Mouse (Mus musculus) heart, embryonic 12.5 days (tissue): ENCODE measurements around the gene Pou2f3. TPM values are rescaled to one million over a fixed set of nuclear protein-coding genes. Genes with fewer than 3 reads are reported as not detected.

Experiments used
- ATAC-seq: fragments of 200-750 bp; cut with Nextera tagmentation; 2 replicates; pipeline ENCODE4 v1.8.0; 2017; ENCODE audit warnings: moderate TSS enrichment, moderate library complexity; ENCODE audit not compliant: insufficient number of reproducible peaks, low FRiP score
- H3K27ac ChIP-seq: fragments of 300-500 bp; sonication (generic); 2 replicates; pipeline ENCODE4 v1.5.1; 2016; ENCODE audit warnings: mild to moderate bottlenecking, moderate library complexity; ENCODE audit not compliant: poor library complexity, severe bottlenecking
- H3K27me3 ChIP-seq: fragments of 300-500 bp; sonication (generic); replicated peaks from 2 replicates; pipeline ENCODE4 v1.6.1; 2016; ENCODE audit warnings: mild to moderate bottlenecking, moderate library complexity
- H3K36me3 ChIP-seq: fragments of 300-500 bp; sonication (generic); 2 replicates; pipeline ENCODE4 v1.6.1; 2016; ENCODE audit warnings: mild to moderate bottlenecking, moderate library complexity
- H3K4me1 ChIP-seq: fragments of 300-500 bp; sonication (generic); replicated peaks from 2 replicates; pipeline ENCODE4 v1.6.1; 2016; ENCODE audit warnings: mild to moderate bottlenecking
- H3K4me2 ChIP-seq: fragments of 300-500 bp; sonication (generic); 2 replicates; pipeline ENCODE4 v1.6.1; 2016; ENCODE audit warnings: mild to moderate bottlenecking, moderate library complexity
- H3K4me3 ChIP-seq: fragments of 300-500 bp; sonication (generic); 2 replicates; pipeline ENCODE4 v1.5.1; 2016; ENCODE audit warnings: mild to moderate bottlenecking
- H3K9ac ChIP-seq: fragments of 300-500 bp; sonication (generic); 2 replicates; pipeline ENCODE4 v1.6.1; 2016; ENCODE audit warnings: mild to moderate bottlenecking, moderate library complexity
- H3K9me3 ChIP-seq: fragments of 300-500 bp; sonication (generic); replicated peaks from 2 replicates; pipeline ENCODE4 v1.6.1; 2016; ENCODE audit warnings: mild to moderate bottlenecking, moderate library complexity
- WGBS: fragments of 180-500 bp; shearing (Covaris S2); methylation state at CpG from one replicate; pipeline ENCODE4 v1.1.7; 2016; 5-methylcytosine and 5-hydroxymethylcytosine counted together
- polyA plus RNA-seq: library from polyadenylated mRNA; unstranded; fragments of >200 nt; fragmentation: Nextera tagmentation; extraction: Ambion mirVana; gene quantifications from 2 replicates; pipeline ENCODE4 v1.2.1, GENCODE M21; 2016

Gene Pou2f3
- polyA plus RNA-seq, 1 experiment from 2014 or later = not detected

DNA sequence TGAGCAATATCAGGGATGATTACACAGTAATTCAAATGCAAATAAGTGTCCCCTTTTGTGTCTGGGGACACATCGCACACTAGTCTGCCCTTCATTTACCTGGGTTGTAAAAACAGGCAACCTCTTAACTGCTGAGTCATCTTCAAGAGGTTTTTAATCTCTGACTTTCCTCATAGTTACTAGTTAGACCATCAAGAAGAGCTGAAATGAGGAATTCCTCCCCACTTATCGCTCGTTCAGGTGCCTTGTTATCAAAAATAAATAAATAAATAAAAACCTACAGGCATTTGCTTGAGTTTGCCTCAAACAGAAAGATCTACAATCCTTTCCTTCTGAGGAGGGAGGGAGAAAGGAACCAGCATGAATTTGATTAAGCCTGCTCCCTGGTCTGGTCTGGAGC is 101.4 kb downstream of the Pou2f3 start:
- H3K27me3 ChIP-seq = no peaks in the 10 kb centered on the region
- H3K27ac ChIP-seq = no peak overlapping the region
- 74% methylated on average over 3 of the region's 3 CpGs for WGBS
- no peaks in the 10 kb centered on the region for H3K9me3 ChIP-seq
- H3K36me3 ChIP-seq = peaks cover 19% of the 10 kb centered on the region
- peaks cover 12% of the 10 kb centered on the region for H3K4me1 ChIP-seq
- H3K4me3 ChIP-seq = no peak overlapping the region
- no peak for ATAC-seq
- H3K9ac ChIP-seq = no peak overlapping the region
- no peak overlapping the region for H3K4me2 ChIP-seq

DNA sequence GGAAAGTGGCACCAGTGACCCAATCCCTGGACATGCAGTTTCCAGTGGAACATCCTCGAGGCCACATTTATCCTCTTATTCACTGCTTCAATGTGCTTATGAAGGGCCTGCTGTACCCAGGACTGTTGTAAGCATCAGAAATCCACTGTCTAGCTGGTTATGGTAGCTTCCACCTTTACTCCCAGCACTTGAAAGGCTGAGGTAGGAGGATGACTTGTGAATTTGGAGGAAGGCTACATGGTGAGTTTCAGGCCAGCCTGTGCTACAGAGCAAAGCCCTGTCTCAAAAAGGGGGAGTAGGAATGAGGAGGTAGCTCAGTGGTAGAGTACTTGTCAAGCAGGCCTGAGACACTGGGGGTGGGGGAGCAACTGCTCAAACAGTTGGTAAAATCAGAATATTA is 102.1 kb downstream of the Pou2f3 start:
- H3K9me3 ChIP-seq = no peaks in the 10 kb centered on the region
- WGBS = 73% methylated on average over 1 of the region's 1 CpGs

DNA sequence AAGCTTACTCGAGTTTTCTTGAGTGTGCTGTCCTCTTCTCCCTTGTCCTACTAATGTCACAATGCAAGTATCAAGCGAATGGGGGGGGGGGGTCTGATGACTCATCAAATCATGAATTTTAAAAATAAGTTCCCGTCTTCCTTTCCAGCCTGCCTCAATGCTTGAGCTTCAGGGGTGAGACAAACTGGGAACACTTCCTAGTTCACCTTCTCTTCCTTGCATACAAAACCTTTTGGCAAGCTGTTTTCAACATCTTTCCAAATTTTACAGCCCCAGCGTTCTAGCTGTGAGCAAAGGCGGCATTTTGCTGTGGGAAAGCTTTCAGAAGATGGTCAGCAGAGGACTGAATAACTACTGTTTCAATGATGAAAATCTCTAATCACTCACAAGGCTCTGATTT is 102.6 kb downstream of the Pou2f3 start:
- no peak for ATAC-seq
- Histone ChIP-seq H3K4me2 (0 out of 2 replicates have a peak overlapping the region, but pooled peaks have one; percentile 84), H3K27ac (no peak overlapping the region), H3K9ac (no peak overlapping the region), H3K36me3 (peaks cover 19% of the 10 kb centered on the region), H3K4me3 (no peak overlapping the region), H3K27me3 (no peaks in the 10 kb centered on the region), H3K4me1 (peaks cover 21% of the 10 kb centered on the region), H3K9me3 (no peaks in the 10 kb centered on the region)
- WGBS = 51% methylated on average over 5 of the region's 5 CpGs

More for the DNA sequence above, 102.1 kb downstream of the Pou2f3 start:
- Histone ChIP-seq H3K4me2 (no peak overlapping the region), H3K36me3 (peaks cover 19% of the 10 kb centered on the region), H3K4me1 (peaks cover 16% of the 10 kb centered on the region), H3K9ac (no peak overlapping the region), H3K27ac (no peak overlapping the region), H3K4me3 (no peak overlapping the region), H3K27me3 (no peaks in the 10 kb centered on the region)
- ATAC-seq = no peak

DNA sequence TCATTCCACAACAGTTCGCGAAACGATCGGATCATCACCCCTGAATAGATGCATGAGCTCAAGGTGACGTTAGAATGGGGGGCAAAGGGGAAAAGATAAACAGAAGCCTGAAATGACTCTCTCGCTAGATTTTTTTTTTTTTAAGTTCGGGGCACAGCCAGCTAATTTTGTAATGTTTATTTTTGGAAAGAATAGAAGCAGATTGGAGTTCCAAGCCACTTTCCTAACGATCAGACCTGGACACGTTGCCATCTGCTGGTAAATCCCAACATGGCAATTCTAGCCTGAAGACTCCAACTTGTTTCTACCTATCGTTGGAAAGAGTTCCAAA is 103.0 kb downstream of the Pou2f3 start, which contains the start of gene Arhgef12:
Gene Arhgef12 (minus strand): TSS at position 53 of the 331 bp plus-strand sequence.
- no peak for ATAC-seq
- H3K4me1 ChIP-seq = peaks cover 24% of the 10 kb centered on the region
- H3K36me3 ChIP-seq = peaks cover 19% of the 10 kb centered on the region
- H3K4me2 ChIP-seq = peak within 1 kb of the TSS; percentile 84
- peak within 1 kb of the TSS; percentile 72 for H3K4me3 ChIP-seq
- no peaks in the 10 kb centered on the region for H3K27me3 ChIP-seq
- H3K9ac ChIP-seq = peak within 1 kb of the TSS; percentile 92
- 30% methylated on average over 10 of the region's 10 CpGs for WGBS
- peak within 1 kb of the TSS; percentile 92 for H3K27ac ChIP-seq
- H3K9me3 ChIP-seq = no peaks in the 10 kb centered on the region

DNA sequence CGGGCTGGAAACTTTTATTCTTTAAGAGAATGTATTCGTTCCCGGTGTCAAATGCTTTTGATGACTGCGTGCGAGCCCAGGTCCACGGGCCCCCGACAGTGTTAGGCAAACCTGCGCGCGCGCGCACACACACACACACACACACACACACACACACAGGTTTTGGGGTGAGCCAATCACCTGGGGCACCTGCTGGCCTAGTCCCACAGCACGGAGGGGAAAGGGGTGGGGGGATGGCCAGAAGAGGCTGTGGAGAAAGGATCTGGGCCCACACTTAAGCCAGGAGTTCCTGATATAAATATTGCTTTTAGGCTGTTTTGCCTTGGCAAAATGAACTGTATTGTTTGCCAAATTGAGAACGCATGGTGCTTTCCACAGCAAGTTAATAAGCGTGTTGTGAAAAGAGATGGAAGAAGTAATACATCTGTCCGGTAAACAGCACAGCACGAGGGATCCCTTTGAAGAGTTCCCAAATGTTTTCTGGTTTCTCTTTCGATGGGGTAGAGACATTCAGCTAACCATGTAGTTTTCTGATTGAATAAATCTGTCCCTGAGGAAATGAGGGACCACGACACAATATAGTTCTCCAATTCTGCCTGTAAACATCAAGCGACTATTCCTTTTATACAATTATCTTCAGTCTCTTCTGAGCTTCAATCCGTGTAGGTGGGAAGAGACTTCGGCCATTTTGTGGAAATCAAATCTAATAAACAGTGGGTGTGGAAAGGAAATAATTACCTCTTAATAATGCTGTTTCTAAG is 103.6 kb downstream of the Pou2f3 start:
- Histone ChIP-seq H3K27ac (peak overlapping the region; percentile 92), H3K36me3 (peaks cover 16% of the 10 kb centered on the region), H3K4me3 (peak overlapping the region; percentile 72), H3K4me1 (peaks cover 30% of the 10 kb centered on the region), H3K9ac (peak overlapping the region; percentile 92), H3K4me2 (peak overlapping the region; percentile 84), H3K9me3 (no peaks in the 10 kb centered on the region), H3K27me3 (no peaks in the 10 kb centered on the region)
- no peak for ATAC-seq
- WGBS = 25% methylated on average over 22 of the region's 22 CpGs

DNA sequence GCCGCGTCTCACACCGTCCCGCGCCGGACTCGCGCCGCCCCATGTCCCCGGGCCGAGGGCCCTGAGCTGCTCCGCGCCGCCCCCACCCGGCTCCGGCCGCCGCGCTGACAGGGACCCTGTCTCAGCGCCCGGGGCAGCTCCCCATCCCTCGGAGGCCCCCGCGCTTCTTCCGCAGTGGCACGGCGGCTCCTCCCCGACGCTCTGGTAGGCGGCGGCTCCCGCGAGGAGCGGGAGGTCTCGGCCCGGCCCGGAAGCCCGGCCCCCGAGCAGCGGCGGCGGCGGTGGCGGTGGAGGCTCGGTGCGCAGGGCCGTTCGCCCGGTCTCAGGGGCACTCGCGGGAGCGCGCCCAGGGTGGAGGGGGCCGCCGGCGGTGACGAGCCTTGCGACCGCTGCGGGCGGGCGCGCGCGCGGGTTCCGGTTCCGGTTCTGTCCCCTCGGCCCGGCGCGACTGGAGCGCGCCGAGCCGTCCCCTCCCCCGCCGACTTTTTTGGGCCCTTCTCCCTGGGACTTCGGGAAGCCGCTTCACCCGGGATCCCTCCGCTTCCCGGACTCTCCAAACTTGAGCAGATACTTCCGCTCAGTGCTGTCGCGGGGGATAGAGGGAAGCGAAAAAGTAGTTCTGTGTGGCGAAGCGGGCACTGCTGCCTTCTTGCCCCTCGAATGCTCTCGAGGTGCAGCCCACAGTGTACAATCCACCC is 104.4 kb downstream of the Pou2f3 start:
- peak overlapping the region; percentile 84 for H3K4me2 ChIP-seq
- H3K27me3 ChIP-seq = no peaks in the 10 kb centered on the region
- peak overlapping the region; percentile 72 for H3K4me3 ChIP-seq
- H3K4me1 ChIP-seq = peaks cover 31% of the 10 kb centered on the region
- peak overlapping the region; percentile 92 for H3K27ac ChIP-seq
- peaks cover 8% of the 10 kb centered on the region for H3K36me3 ChIP-seq
- ATAC-seq = peak; percentile 86
- whole genome bisulfite sequencing = under 1% methylated on average over 90 of the region's 91 CpGs
- peak overlapping the region; percentile 92 for H3K9ac ChIP-seq
- H3K9me3 ChIP-seq = no peaks in the 10 kb centered on the region

DNA sequence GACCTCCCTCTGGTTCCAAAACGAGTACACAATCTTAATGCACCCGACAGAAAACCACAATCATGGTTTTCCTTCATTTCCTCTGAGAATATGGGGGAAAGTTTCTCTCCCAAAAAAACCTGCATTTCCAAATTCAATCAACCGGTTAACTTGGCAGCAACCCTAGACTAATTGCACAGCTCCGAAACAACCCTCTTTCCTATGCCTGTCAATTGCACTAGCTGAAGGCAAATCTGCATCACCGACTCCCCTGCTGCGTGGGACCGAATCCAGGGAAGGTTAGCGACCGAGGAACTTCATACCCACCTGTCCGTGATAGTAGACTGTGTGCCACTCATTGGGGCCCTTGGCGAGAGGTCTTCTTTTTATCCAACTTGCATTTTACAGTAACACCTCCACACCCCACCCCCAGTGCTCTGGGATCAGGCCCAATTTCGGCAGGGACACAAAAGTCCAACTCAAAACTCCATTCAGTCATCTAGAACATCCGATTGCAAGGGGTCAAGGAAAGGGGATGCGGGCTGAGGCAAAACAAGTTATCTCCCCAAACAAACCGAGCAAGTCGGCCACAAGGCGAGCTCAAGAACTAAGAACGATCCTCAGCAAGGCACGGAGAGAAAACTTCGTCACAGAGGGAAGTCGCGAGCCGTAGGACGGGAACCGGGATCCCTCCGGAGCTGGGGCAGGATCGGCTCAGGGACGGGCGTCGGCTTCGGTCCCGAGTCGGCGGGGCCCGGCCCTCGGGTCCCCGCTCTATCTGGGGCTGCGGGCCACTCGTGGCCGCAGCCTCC is 105.1 kb downstream of the Pou2f3 start:
- Histone ChIP-seq H3K4me1 (peaks cover 33% of the 10 kb centered on the region), H3K27me3 (no peaks in the 10 kb centered on the region), H3K9ac (peak overlapping the region; percentile 92), H3K4me2 (peak overlapping the region; percentile 84), H3K4me3 (peak overlapping the region; percentile 72), H3K36me3 (peaks cover under 1% of the 10 kb centered on the region; the same call in 1 of the 2 replicates), H3K27ac (peak overlapping the region; percentile 92), H3K9me3 (no peaks in the 10 kb centered on the region)
- no peak for ATAC-seq
- WGBS = under 1% methylated on average over 40 of the region's 40 CpGs

DNA sequence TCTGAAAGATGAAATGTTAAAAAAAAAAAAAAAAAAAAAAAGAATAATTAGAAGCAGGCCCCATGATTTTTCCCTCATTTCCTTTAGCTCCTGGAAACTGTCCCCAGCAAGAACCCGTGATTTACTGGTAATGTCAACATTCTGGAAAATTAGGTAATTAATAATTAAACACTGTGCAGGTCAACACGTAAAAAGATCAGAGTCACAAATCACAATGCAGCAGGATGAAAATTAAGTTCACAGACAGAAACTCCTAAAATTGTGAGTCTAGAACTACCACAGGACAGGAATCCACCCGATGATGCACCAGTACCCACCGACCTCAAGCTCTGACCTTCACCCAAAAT is 105.7 kb downstream of the Pou2f3 start:
- H3K27ac ChIP-seq = peak overlapping the region; percentile 92; the same call in 1 of the 2 replicates
- H3K9me3 ChIP-seq = no peaks in the 10 kb centered on the region
- H3K36me3 ChIP-seq = no peaks in the 10 kb centered on the region
- WGBS = 10% methylated on average over 4 of the region's 4 CpGs
- H3K27me3 ChIP-seq = no peaks in the 10 kb centered on the region
- H3K9ac ChIP-seq = peak overlapping the region; percentile 92
- peak overlapping the region; percentile 72 for H3K4me3 ChIP-seq
- H3K4me2 ChIP-seq = peak overlapping the region; percentile 84
- H3K4me1 ChIP-seq = peaks cover 35% of the 10 kb centered on the region
- no peak for ATAC-seq

DNA sequence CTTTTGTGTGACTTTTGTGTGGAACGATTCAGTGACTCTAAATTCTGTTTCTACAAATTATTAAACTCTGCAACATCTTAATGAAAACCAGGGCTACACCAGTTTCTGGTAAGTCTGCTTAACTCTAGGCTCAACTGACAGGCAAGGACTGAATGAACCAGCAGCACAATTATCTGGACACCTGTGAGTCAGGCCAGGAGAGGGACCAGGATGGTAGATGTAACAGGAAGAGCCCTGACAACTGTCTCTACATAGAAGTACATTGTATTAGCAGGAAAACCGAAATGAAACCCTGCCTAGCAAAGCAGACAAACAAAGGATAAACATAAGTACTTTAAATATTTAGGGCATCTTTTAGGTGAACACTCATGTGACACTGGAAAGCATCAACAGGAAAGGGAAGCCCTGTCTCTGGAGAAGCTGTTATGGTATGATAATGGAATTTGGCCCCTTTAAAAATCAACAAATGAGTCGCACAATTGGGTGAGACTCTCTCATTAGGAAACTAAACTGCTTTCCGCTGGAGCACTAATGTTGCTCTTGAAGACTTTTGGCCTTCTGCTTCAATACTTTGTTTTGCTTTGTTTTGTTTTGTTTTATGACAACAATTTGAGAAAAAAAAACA is 106.4 kb downstream of the Pou2f3 start:
- no peak for ATAC-seq
- Histone ChIP-seq H3K4me3 (peak overlapping the region; percentile 72), H3K9ac (peak overlapping the region; percentile 53), H3K36me3 (no peaks in the 10 kb centered on the region), H3K4me1 (peaks cover 37% of the 10 kb centered on the region), H3K4me2 (peak overlapping the region; percentile 84), H3K9me3 (no peaks in the 10 kb centered on the region), H3K27me3 (no peaks in the 10 kb centered on the region), H3K27ac (peak overlapping the region; percentile 14; the same call in 1 of the 2 replicates)
- 34% methylated on average over 4 of the region's 4 CpGs for WGBS

DNA sequence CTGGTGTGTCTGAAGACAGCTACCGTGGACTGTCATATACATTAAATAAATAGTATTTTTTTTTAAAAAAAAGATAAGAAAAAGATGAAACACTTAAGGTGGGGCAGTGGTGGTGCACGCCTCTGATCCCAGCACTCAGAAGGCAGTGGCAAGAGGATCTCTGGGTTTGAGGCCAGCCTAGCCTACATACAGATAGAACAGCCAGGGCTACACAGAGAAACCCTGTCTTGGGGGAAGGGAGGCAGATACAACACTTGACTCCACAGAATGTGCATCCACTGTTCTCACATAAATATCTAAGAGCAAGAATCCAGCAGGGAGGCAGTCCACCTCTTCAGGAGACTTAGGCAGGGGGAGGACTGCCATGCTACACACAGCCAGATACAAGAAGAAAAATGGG is 107.2 kb downstream of the Pou2f3 start:
- 84% methylated on average over 2 of the region's 2 CpGs for WGBS
- Histone ChIP-seq H3K4me1 (peaks cover 39% of the 10 kb centered on the region), H3K9ac (peak overlapping the region; percentile 58), H3K27me3 (no peaks in the 10 kb centered on the region), H3K4me3 (peak overlapping the region; percentile 30), H3K36me3 (no peaks in the 10 kb centered on the region), H3K4me2 (peak overlapping the region; percentile 63), H3K27ac (peak overlapping the region; percentile 68), H3K9me3 (no peaks in the 10 kb centered on the region)
- no peak for ATAC-seq
